Mouse (Mus musculus) heart, embryonic 16.5 days (tissue): ENCODE measurements around the gene Ablim1. TPM values are rescaled to one million over a fixed set of nuclear protein-coding genes. Genes with fewer than 3 reads are reported as not detected.

Experiments
- ATAC-seq: fragments of 200-750 bp; cut with Nextera tagmentation; replicated peaks from 2 replicates; pipeline ENCODE4 v1.8.0; 2017; ENCODE audit warnings: moderate number of reproducible peaks; ENCODE audit not compliant: insufficient read depth, low FRiP score; ENCODE audit errors: extremely low read depth
- H3K27ac ChIP-seq: fragments of 300-500 bp; sonication (generic); 2 replicates; pipeline ENCODE4 v1.5.1; 2014; ENCODE audit warnings: mild to moderate bottlenecking, low read length, control low read depth, moderate library complexity
- H3K27me3 ChIP-seq: fragments of 300-500 bp; sonication (generic); 2 replicates; pipeline ENCODE4 v1.6.1; 2014; ENCODE audit warnings: low read length, mixed read lengths; ENCODE audit not compliant: control insufficient read depth, insufficient read depth
- H3K36me3 ChIP-seq: fragments of 300-500 bp; sonication (generic); 2 replicates; pipeline ENCODE4 v1.6.1; 2014; ENCODE audit not compliant: control insufficient read depth, insufficient read depth
- H3K4me1 ChIP-seq: fragments of 300-500 bp; sonication (generic); 2 replicates; pipeline ENCODE4 v1.6.1; 2014; ENCODE audit warnings: low read length, mixed read lengths; ENCODE audit not compliant: control insufficient read depth, insufficient read depth
- H3K4me2 ChIP-seq: fragments of 300-500 bp; sonication (generic); 2 replicates; pipeline ENCODE4 v1.6.1; 2014; ENCODE audit warnings: low read depth, mild to moderate bottlenecking, control low read depth, low read length
- H3K4me3 ChIP-seq: fragments of 300-500 bp; sonication (generic); 2 replicates; pipeline ENCODE4 v1.5.1; 2014; ENCODE audit warnings: mild to moderate bottlenecking, control low read depth, low read length
- H3K9ac ChIP-seq: fragments of 300-500 bp; sonication (generic); 2 replicates; pipeline ENCODE4 v1.6.1; 2014; ENCODE audit warnings: low read length, control low read depth
- H3K9me3 ChIP-seq: fragments of 300-500 bp; sonication (generic); replicated peaks from 2 replicates; pipeline ENCODE4 v1.6.1; 2016; ENCODE audit warnings: low read length; ENCODE audit not compliant: control insufficient read depth
- WGBS: fragments of 180-500 bp; shearing (Covaris S2); extraction: QIAGEN DNeasy Blood & Tissue Kit; methylation state at CpG from one replicate; pipeline ENCODE4 v1.1.7; 2014; 5-methylcytosine and 5-hydroxymethylcytosine counted together
- polyA plus RNA-seq: library from polyadenylated mRNA; unstranded; fragments of >200 nt; fragmentation: Nextera tagmentation; extraction: Ambion mirVana; gene quantifications from 2 replicates; pipeline ENCODE4 v1.2.1, GENCODE M21; 2015

Gene Ablim1
- polyA plus RNA-seq, 1 experiment from 2014 or later, result 72.6 TPM

GRCm38 (mm10) chr19:57118785-57119565, 195.7 kb downstream of the Ablim1 start:
- Histone ChIP-seq H3K27ac (peak overlapping the region; percentile 78), H3K4me1 (peaks cover 60% of the 10 kb centered on the region), H3K36me3 (peaks cover 7% of the 10 kb centered on the region), H3K4me3 (peak overlapping the region; percentile 52), H3K9ac (peak overlapping the region; percentile 70), H3K4me2 (peak overlapping the region; percentile 61), H3K9me3 (no peaks in the 10 kb centered on the region), H3K27me3 (no peaks in the 10 kb centered on the region)
- peak; percentile 74 for ATAC-seq
- 36% methylated on average over 22 of the region's 22 CpGs for WGBS

- no peaks in the 10 kb centered on the region for H3K9me3 ChIP-seq
- peak overlapping the region; percentile 52 for H3K4me3 ChIP-seq
- peaks cover 60% of the 10 kb centered on the region for H3K4me1 ChIP-seq
- 43% methylated on average over 6 of the region's 6 CpGs for WGBS
- H3K27ac ChIP-seq, result peak overlapping the region; percentile 56
- no peaks in the 10 kb centered on the region for H3K27me3 ChIP-seq
- peak overlapping the region; percentile 57 for H3K9ac ChIP-seq
- H3K36me3 ChIP-seq, result peaks cover 7% of the 10 kb centered on the region
- H3K4me2 ChIP-seq, result peak overlapping the region; percentile 61
- ATAC-seq, result no peak
Observed at GRCm38 (mm10) chr19:57117751-57118150, 197.0 kb downstream of the Ablim1 start.

GRCm38 (mm10) chr19:57116871-57117501, 197.7 kb downstream of the Ablim1 start:
- 0 out of 2 replicates have a peak, but pooled peaks have one; percentile 8 for ATAC-seq
- H3K27ac ChIP-seq, result peak overlapping the region; percentile 59
- peak overlapping the region; percentile 61 for H3K4me2 ChIP-seq
- peak overlapping the region; percentile 57 for H3K9ac ChIP-seq
- H3K9me3 ChIP-seq, result no peaks in the 10 kb centered on the region
- WGBS, result 8% methylated on average over 7 of the region's 7 CpGs
- peaks cover 63% of the 10 kb centered on the region for H3K4me1 ChIP-seq
- peaks cover 6% of the 10 kb centered on the region for H3K36me3 ChIP-seq
- peak overlapping the region; percentile 52 for H3K4me3 ChIP-seq
- no peaks in the 10 kb centered on the region for H3K27me3 ChIP-seq

DNA sequence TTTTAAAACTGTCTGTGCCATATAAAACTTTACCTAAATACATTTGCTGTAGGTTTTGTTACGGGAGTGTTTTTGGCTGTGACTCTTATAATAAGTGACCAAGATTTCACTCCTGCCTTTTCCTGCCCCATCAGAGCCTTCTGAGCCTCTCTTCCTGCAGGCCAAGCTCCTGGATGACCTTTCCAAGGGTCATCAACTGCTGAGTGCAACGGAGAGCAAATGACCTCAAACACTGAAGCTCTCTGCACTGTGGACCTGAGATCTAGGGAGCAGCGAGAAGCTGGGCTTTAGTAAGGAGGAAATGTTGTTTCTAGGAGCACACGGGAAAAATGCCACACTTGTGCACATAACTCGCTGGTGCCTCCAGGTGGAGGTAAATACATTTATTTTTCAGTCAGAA, 199.0 kb downstream of the Ablim1 start:
- H3K27ac ChIP-seq, result peak overlapping the region; percentile 59
- H3K36me3 ChIP-seq, result peaks cover 6% of the 10 kb centered on the region
- H3K4me3 ChIP-seq, result no peak overlapping the region
- H3K9ac ChIP-seq, result 0 out of 2 replicates have a peak overlapping the region, but pooled peaks have one; percentile 11
- H3K4me2 ChIP-seq, result peak overlapping the region; percentile 61; the same call in 1 of the 2 replicates
- ATAC-seq, result no peak
- 61% methylated on average over 5 of the region's 5 CpGs for WGBS
- H3K27me3 ChIP-seq, result no peaks in the 10 kb centered on the region
- peaks cover 60% of the 10 kb centered on the region for H3K4me1 ChIP-seq
- H3K9me3 ChIP-seq, result no peaks in the 10 kb centered on the region

GRCm38 (mm10) chr19:57114951-57115350, 199.8 kb downstream of the Ablim1 start:
- Histone ChIP-seq H3K9ac (no peak overlapping the region), H3K4me1 (peaks cover 54% of the 10 kb centered on the region), H3K27me3 (no peaks in the 10 kb centered on the region), H3K27ac (peak overlapping the region; percentile 42), H3K9me3 (no peaks in the 10 kb centered on the region), H3K4me3 (no peak overlapping the region), H3K4me2 (peak overlapping the region; percentile 23; the same call in 1 of the 2 replicates), H3K36me3 (peaks cover 6% of the 10 kb centered on the region)
- ATAC-seq, result no peak
- WGBS, result 46% methylated on average over 5 of the region's 5 CpGs

DNA sequence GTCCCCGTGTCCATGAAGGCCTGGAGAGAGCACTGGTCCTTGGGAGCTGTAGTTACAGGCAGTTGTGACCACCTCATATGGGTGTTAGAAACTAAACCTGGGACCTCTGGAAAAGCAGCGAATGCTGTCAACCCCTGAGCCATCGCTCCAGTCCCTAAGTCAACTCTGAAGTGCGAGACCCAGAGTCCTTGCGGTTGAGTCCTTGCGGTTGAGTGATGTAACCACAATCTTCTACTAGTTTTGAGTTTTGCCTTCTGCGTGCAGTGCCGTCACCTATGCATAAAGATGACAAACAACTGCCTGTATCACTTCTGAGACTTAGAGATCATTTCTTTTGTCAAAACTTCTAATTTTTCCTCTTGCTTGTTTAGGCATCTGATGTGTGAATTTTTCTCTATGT, 200.7 kb downstream of the Ablim1 start:
- WGBS, result 94% methylated on average over 8 of the region's 8 CpGs
- Histone ChIP-seq H3K27ac (no peak overlapping the region; the same call in 1 of the 2 replicates), H3K9ac (no peak overlapping the region), H3K4me2 (no peak overlapping the region), H3K4me3 (no peak overlapping the region), H3K4me1 (peaks cover 47% of the 10 kb centered on the region), H3K9me3 (no peaks in the 10 kb centered on the region), H3K36me3 (peaks cover 6% of the 10 kb centered on the region), H3K27me3 (no peaks in the 10 kb centered on the region)
- ATAC-seq, result no peak

GRCm38 (mm10) chr19:57112816-57113406, 201.8 kb downstream of the Ablim1 start:
- Histone ChIP-seq H3K27me3 (no peaks in the 10 kb centered on the region), H3K4me2 (no peak overlapping the region), H3K27ac (peak overlapping the region; percentile 56), H3K4me1 (peaks cover 38% of the 10 kb centered on the region), H3K9ac (no peak overlapping the region), H3K36me3 (peaks cover 6% of the 10 kb centered on the region), H3K9me3 (no peaks in the 10 kb centered on the region), H3K4me3 (no peak overlapping the region)
- WGBS, result 29% methylated on average over 9 of the region's 9 CpGs
- peak; percentile 31; the same call in 1 of the 2 replicates for ATAC-seq

GRCm38 (mm10) chr19:57112231-57112815, 202.4 kb downstream of the Ablim1 start:
- Histone ChIP-seq H3K36me3 (peaks cover 6% of the 10 kb centered on the region), H3K4me3 (no peak overlapping the region), H3K9ac (no peak overlapping the region), H3K27me3 (no peaks in the 10 kb centered on the region), H3K4me2 (no peak overlapping the region), H3K27ac (peak overlapping the region; percentile 56), H3K9me3 (no peaks in the 10 kb centered on the region), H3K4me1 (peaks cover 34% of the 10 kb centered on the region)
- no peak for ATAC-seq
- 58% methylated on average over 8 of the region's 8 CpGs for WGBS
